Mouse (Mus musculus) forebrain, embryonic 11.5 days (tissue): Measurements from ENCODE around the gene Tnfrsf21. TPM values are rescaled to one million over a fixed set of nuclear protein-coding genes. Genes with fewer than 3 reads are reported as not detected.

Source experiments
- ATAC-seq: fragments of 200-750 bp; cut with Nextera tagmentation; replicated peaks from 2 replicates; pipeline ENCODE4 v1.8.0; 2017; ENCODE audit warnings: moderate TSS enrichment; ENCODE audit not compliant: low FRiP score
- DNase-seq: peaks from one replicate; pipeline ENCODE4 v3.0.0-alpha.2; 2017; ENCODE audit warnings: low spot score
- H3K27ac ChIP-seq: fragments of 300-500 bp; sonication (generic); 2 replicates; pipeline ENCODE4 v1.5.1; 2014; ENCODE audit warnings: low read depth, low read length
- H3K27me3 ChIP-seq: fragments of 300-500 bp; sonication (generic); 2 replicates; pipeline ENCODE4 v1.6.1; 2014; ENCODE audit warnings: mild to moderate bottlenecking, low read length, mixed read lengths; ENCODE audit not compliant: control insufficient read depth, insufficient read depth
- H3K36me3 ChIP-seq: fragments of 300-500 bp; sonication (generic); 2 replicates; pipeline ENCODE4 v1.6.1; 2014; ENCODE audit warnings: mild to moderate bottlenecking, low read length, moderate library complexity, mixed read lengths; ENCODE audit not compliant: control insufficient read depth, insufficient read depth
- H3K4me1 ChIP-seq: fragments of 300-500 bp; sonication (generic); replicated peaks from 2 replicates; pipeline ENCODE4 v1.6.1; 2014; ENCODE audit warnings: low read length, mixed read lengths; ENCODE audit not compliant: control insufficient read depth, insufficient read depth
- H3K4me2 ChIP-seq: fragments of 300-500 bp; sonication (generic); 2 replicates; pipeline ENCODE4 v1.6.1; 2014; ENCODE audit warnings: low read depth, mild to moderate bottlenecking, low read length, moderate library complexity, mixed read lengths; ENCODE audit not compliant: severe bottlenecking
- H3K4me3 ChIP-seq: fragments of 300-500 bp; sonication (generic); 2 replicates; pipeline ENCODE4 v1.5.1; 2014; ENCODE audit warnings: low read depth, low read length
- H3K9ac ChIP-seq: fragments of 300-500 bp; sonication (generic); 2 replicates; pipeline ENCODE4 v1.6.1; 2014; ENCODE audit warnings: low read length
- H3K9me3 ChIP-seq: fragments of 300-500 bp; sonication (generic); 2 replicates; pipeline ENCODE4 v1.6.1; 2016; ENCODE audit warnings: low read length, mixed read lengths; ENCODE audit not compliant: control insufficient read depth
- WGBS: fragments of 180-500 bp; shearing (Covaris S2); extraction: QIAGEN DNeasy Blood & Tissue Kit; methylation state at CpG from one replicate; pipeline ENCODE4 v1.1.7; 2014; 5-methylcytosine and 5-hydroxymethylcytosine counted together
- polyA plus RNA-seq: library from polyadenylated mRNA; unstranded; fragments of >200 nt; fragmentation: Nextera tagmentation; extraction: Ambion mirVana; gene quantifications from 2 replicates; pipeline ENCODE4 v1.2.1, GENCODE M21; 2014

Tnfrsf21 gene
- polyA plus RNA-seq, 1 experiment from 2014 or later: 33.4 TPM

DNA sequence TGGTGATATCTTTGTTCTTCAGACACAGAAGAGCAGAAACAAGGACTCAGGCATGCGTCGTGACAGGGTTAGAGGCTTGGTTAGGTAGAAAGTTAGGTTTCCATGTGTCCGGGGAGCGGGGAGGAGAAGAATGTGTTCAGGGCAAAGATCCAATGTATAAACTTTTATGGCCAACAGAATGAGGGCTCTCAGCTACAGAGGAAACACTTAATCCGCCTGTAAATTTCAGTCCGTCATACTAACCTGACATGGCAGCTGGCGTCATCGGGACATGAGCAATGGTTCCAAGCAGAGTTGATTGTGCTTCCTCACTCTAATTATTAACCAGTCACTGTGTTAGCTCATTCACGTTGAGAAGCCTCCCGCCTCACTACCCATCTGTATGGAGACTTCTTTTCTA lies 100.4 kb downstream of the Tnfrsf21 start:
- no peak for ATAC-seq
- Histone ChIP-seq H3K27me3 (no peaks in the 10 kb centered on the region), H3K36me3 (no peaks in the 10 kb centered on the region), H3K4me2 (no peak overlapping the region), H3K4me3 (no peak overlapping the region), H3K4me1 (no peaks in the 10 kb centered on the region), H3K9me3 (no peaks in the 10 kb centered on the region), H3K27ac (no peak overlapping the region), H3K9ac (no peak overlapping the region)
- 90% methylated on average over 10 of the region's 10 CpGs for WGBS
- DNase-seq: no peak

DNA sequence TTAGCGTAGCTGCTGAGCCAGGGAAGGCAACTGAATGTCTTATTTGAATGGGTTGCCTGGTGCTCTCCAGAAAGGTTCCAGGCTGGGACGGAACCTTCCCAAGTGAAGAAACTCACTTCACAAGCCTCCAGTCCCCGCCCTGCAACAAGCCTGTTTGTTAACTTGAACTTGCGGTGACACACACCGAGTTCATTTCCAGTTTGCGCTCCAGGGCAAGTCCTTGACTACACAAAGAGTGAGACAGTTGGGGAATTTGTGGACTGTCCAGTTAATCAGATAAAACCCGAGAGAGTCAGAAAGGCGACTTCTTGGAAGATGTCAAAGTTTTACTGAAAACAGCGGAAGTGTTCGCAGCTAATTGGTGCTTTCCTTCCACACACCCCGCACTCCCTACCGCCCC lies 103.1 kb downstream of the Tnfrsf21 start:
- DNase-seq (no peak), ATAC-seq (no peak)
- Histone ChIP-seq H3K27ac (no peak overlapping the region), H3K4me1 (no peaks in the 10 kb centered on the region), H3K9me3 (no peaks in the 10 kb centered on the region), H3K27me3 (no peaks in the 10 kb centered on the region), H3K9ac (no peak overlapping the region), H3K4me3 (no peak overlapping the region), H3K4me2 (no peak overlapping the region), H3K36me3 (no peaks in the 10 kb centered on the region)
- WGBS: 81% methylated on average over 12 of the region's 12 CpGs

DNA sequence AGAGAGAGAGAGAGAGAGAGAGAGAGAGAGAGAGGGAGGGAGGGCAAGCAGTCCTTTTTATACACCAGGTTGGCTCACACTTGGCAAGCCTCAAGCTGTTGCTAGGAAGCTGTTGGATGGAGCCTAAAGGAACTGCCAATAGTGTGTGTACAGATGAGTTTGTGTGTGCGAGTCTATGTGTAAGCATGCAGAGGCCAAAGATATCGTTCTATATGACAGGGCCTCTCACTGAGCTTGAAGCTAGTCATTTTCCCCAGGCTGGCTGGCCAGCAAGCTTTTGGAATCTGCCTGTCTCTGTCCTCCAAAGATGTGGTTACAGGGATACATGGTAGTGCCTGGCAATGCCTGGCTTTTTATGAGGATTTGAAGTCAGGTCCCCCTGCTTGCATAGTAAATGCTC lies 104.7 kb downstream of the Tnfrsf21 start:
- H3K4me2 ChIP-seq: no peak overlapping the region
- no peak overlapping the region for H3K9ac ChIP-seq
- ATAC-seq (no peak), DNase-seq (no peak)
- H3K27me3 ChIP-seq: no peaks in the 10 kb centered on the region
- H3K4me1 ChIP-seq: no peaks in the 10 kb centered on the region
- WGBS: 88% methylated on average over 2 of the region's 2 CpGs
- no peak overlapping the region for H3K4me3 ChIP-seq
- H3K27ac ChIP-seq: no peak overlapping the region
- H3K36me3 ChIP-seq: no peaks in the 10 kb centered on the region
- no peaks in the 10 kb centered on the region for H3K9me3 ChIP-seq

GRCm38 (mm10) chr17:43128305-43128704 lies 112.0 kb downstream of the Tnfrsf21 start:
- DNase-seq (no peak), ATAC-seq (no peak)
- Histone ChIP-seq H3K9me3 (no peaks in the 10 kb centered on the region), H3K4me1 (no peaks in the 10 kb centered on the region), H3K4me2 (no peak overlapping the region), H3K9ac (no peak overlapping the region), H3K4me3 (no peak overlapping the region), H3K27ac (no peak overlapping the region), H3K36me3 (no peaks in the 10 kb centered on the region), H3K27me3 (no peaks in the 10 kb centered on the region)
- 83% methylated on average over 3 of the region's 3 CpGs for WGBS

DNA sequence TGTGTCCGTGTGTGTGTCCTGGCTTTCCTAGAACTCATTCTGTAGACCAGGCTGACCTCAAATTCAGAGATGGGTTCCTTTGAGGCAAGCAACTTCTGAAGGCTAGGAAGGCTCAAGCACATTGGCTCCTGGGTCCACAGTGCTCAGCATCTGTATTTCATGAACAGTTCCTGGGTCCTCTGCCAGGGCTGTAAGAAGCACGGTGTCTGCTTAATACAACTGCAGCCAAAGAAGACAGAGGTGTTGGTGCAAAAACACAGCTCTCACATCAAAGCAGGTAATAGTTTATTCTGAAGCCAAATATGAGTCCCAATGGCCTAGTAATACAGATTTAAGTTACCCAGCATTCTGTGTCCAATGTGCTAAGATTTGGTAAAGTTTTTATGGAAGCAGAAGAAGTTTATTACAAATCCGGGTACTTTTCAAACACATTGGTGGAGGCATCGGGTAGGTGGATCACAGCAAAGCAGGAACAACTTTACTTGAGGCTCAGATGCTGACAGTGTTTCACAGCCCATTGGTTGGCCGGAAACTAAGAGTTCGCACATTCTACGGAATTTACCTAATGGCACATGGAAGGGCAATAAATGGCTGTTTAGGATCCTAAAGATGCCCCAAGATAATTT lies 112.7 kb downstream of the Tnfrsf21 start:
- no peaks in the 10 kb centered on the region for H3K4me1 ChIP-seq
- 88% methylated on average over 7 of the region's 7 CpGs for WGBS
- no peak overlapping the region for H3K27ac ChIP-seq
- H3K36me3 ChIP-seq: no peaks in the 10 kb centered on the region
- H3K9me3 ChIP-seq: no peaks in the 10 kb centered on the region
- DNase-seq (no peak), ATAC-seq (no peak)
- no peak overlapping the region for H3K4me3 ChIP-seq
- H3K27me3 ChIP-seq: no peaks in the 10 kb centered on the region
- H3K4me2 ChIP-seq: no peak overlapping the region
- H3K9ac ChIP-seq: no peak overlapping the region

DNA sequence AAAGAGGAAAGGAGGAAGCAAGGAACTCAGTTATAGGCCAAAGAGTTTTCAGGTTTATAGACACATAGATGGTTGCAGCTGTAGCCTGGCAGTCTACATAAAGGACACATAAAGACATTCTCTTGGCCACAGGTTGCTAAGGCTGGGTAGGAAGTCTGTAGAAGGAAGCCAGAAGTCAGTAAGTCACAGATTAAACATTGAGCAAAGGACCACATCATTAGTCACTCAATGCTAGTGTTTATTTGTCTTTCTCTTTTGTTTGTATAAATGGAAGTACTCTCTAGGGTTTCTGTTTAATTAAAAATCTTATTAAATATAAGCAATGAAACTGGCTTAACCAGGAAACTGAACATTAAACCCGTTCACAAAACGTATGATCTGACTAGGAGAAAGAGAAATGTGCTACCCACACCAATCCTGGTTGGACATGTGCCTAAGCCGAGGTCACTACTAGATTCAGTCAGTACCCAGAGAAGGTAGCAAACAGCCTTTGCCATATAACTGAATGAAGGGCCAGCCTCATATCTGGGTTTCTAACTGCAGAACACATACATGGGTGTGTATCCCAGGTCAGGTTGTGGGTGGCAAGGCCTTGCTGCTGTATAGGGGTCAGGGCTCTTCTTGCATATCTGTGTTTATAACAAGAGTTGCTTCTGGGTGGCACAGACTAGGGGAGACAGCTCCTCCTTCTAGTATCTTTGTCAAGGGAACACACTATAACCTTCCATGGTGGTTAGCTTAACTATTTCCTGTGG lies 113.9 kb downstream of the Tnfrsf21 start:
- no peaks in the 10 kb centered on the region for H3K9me3 ChIP-seq
- no peak overlapping the region for H3K9ac ChIP-seq
- no peaks in the 10 kb centered on the region for H3K36me3 ChIP-seq
- WGBS: 84% methylated on average over 3 of the region's 3 CpGs
- no peak for DNase-seq
- no peaks in the 10 kb centered on the region for H3K27me3 ChIP-seq
- no peak overlapping the region for H3K4me3 ChIP-seq
- H3K27ac ChIP-seq: no peak overlapping the region
- H3K4me1 ChIP-seq: no peaks in the 10 kb centered on the region
- H3K4me2 ChIP-seq: no peak overlapping the region
- no peak for ATAC-seq

- ATAC-seq (no peak), DNase-seq (no peak)
- no peaks in the 10 kb centered on the region for H3K9me3 ChIP-seq
- H3K4me3 ChIP-seq: no peak overlapping the region
- H3K9ac ChIP-seq: no peak overlapping the region
- H3K27ac ChIP-seq: no peak overlapping the region
- no peak overlapping the region for H3K4me2 ChIP-seq
- no peaks in the 10 kb centered on the region for H3K27me3 ChIP-seq
- H3K36me3 ChIP-seq: no peaks in the 10 kb centered on the region
- no peaks in the 10 kb centered on the region for H3K4me1 ChIP-seq
These were observed 114.5 kb downstream of the Tnfrsf21 start for GRCm38 (mm10) chr17:43130870-43131264.

DNA sequence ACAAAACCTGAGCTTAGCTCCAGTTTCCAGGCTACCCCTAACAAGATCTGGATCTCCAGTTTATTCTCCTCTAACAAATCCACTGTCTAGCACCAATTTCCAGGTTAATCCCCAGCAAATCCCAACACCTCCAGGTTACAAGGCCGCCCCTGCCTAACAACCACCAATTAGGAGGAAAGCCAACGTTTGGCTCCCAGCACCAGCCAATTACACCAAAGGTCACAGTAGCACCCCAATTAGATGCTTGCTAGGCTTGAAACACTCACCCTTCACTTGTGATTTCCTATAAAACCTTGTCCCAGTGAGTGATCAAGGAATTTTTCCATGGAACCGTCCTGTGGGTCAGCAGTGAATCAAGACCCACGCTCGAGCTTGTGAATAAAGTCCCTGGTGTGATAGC lies 116.1 kb downstream of the Tnfrsf21 start:
- no peak overlapping the region for H3K4me3 ChIP-seq
- no peak overlapping the region for H3K27ac ChIP-seq
- H3K4me1 ChIP-seq: no peaks in the 10 kb centered on the region
- H3K9ac ChIP-seq: no peak overlapping the region
- 84% methylated on average over 5 of the region's 5 CpGs for WGBS
- no peaks in the 10 kb centered on the region for H3K27me3 ChIP-seq
- H3K9me3 ChIP-seq: no peaks in the 10 kb centered on the region
- H3K36me3 ChIP-seq: no peaks in the 10 kb centered on the region
- no peak for DNase-seq
- no peak for ATAC-seq
- H3K4me2 ChIP-seq: no peak overlapping the region

DNA sequence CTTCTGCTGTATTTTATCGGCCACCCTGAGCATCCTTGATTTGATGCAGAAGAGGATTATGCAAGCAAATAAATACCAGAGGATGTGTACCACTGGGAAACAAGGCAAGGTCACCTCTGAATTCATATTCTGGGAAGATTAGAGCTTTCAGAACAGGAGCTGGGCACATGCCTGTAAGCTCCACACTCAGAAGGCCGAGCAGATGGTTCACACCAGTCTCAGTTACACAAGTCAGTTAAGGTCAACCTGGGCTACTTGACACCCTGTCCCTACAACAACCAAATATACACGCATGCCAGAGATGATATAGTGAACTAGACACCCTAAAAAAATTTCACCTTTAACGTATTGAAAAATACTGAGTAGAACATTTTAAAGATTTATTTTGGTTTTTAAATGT lies 116.8 kb downstream of the Tnfrsf21 start:
- Histone ChIP-seq H3K9me3 (no peaks in the 10 kb centered on the region), H3K27me3 (no peaks in the 10 kb centered on the region), H3K4me2 (no peak overlapping the region), H3K36me3 (no peaks in the 10 kb centered on the region), H3K4me3 (no peak overlapping the region), H3K9ac (no peak overlapping the region), H3K4me1 (no peaks in the 10 kb centered on the region), H3K27ac (no peak overlapping the region)
- WGBS: 89% methylated on average over 4 of the region's 4 CpGs
- ATAC-seq (no peak), DNase-seq (no peak)
